ENCODE assay signal across 27 mouse cellular contexts in the genomic region with DNA sequence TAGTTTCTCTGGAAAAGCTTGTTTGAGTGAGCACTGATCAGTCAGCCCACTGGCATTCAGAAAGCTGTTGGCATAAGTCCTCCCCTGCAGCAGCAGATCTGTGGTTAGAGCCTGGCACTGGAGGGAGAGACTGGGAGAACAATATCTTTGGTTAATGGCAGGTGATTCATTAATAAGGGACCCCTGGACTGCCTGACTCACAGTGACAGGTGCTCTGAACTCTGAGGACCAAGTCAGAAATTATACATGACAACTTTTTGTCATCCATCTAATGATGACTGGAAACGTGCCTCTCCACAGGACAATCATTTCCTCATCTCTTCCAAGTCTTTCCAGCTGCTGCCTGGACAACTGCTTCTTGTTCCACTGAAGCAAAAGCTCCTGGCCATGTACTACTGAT.
"Had no signal": no experiment of that assay in that cellular context is flagged by ENCODE, and none has a peak within 500 bp of the region (broad histone marks: within the 10 kb centered on the region; RNA-seq: fewer than 3 reads in every experiment).

No protein-coding gene starts in this region.

- H3K9ac ChIP-seq: heart, embryonic 13.5 days; heart, embryonic 15.5 days; hindbrain, embryonic 13.5 days; kidney, embryonic 15.5 days; limb, embryonic 13.5 days; limb, embryonic 15.5 days; liver, embryonic 12.5 days; liver, embryonic 14.5 days had no signal

- H3K4me3 ChIP-seq: gastrocnemius, adult 2 months; heart, adult 2 months; heart, embryonic 13.5 days; heart, embryonic 15.5 days; hindbrain, embryonic 13.5 days; kidney, embryonic 15.5 days; limb, embryonic 13.5 days; limb, embryonic 15.5 days; liver, embryonic 12.5 days had no signal

- ATAC-seq: hindbrain, postnatal 0 days; intestine, embryonic 16.5 days; liver, embryonic 12.5 days had no signal

- H3K36me3 ChIP-seq: heart, embryonic 13.5 days; heart, embryonic 15.5 days; hindbrain, embryonic 13.5 days; kidney, embryonic 15.5 days; limb, embryonic 13.5 days; limb, embryonic 15.5 days; liver, embryonic 12.5 days had no signal

- H3K27ac ChIP-seq: gastrocnemius, adult 2 months; heart, adult 2 months; heart, embryonic 13.5 days; heart, embryonic 15.5 days; hindbrain, embryonic 13.5 days; hindbrain, postnatal 0 days; kidney, embryonic 15.5 days; kidney, postnatal 0 days; limb, embryonic 13.5 days; limb, embryonic 15.5 days; liver, embryonic 12.5 days; liver, embryonic 14.5 days had no signal

- H3K27me3 ChIP-seq: heart, embryonic 13.5 days; heart, embryonic 15.5 days; hindbrain, embryonic 13.5 days; kidney, embryonic 15.5 days; limb, embryonic 13.5 days; limb, embryonic 15.5 days; liver, embryonic 12.5 days had no signal

- H3K9me3 ChIP-seq: heart, embryonic 13.5 days; heart, embryonic 15.5 days; hindbrain, embryonic 13.5 days; kidney, embryonic 15.5 days; limb, embryonic 13.5 days; limb, embryonic 15.5 days; liver, embryonic 12.5 days had no signal

- H3K4me1 ChIP-seq: heart, embryonic 13.5 days; heart, embryonic 15.5 days; hindbrain, embryonic 13.5 days; kidney, embryonic 15.5 days; limb, embryonic 13.5 days; limb, embryonic 15.5 days; liver, embryonic 12.5 days had no signal

- DNase-seq: gastrocnemius, adult 2 months; gastrocnemius, postnatal 10 days; gastrocnemius, postnatal 25 days; heart, adult 11 months; heart, adult 2 months; heart, postnatal 14 days; heart, postnatal 36 days; kidney, adult 11 months; kidney, adult 2 months; kidney, adult 9 months; kidney, postnatal 14 days; kidney, postnatal 36 days; layer of hippocampus, adult 9-11 months; layer of hippocampus, postnatal 36 days; left cerebral cortex, postnatal 4 days had no signal

- H3K4me2 ChIP-seq: heart, embryonic 11.5 days; heart, embryonic 13.5 days; heart, embryonic 15.5 days; hindbrain, embryonic 13.5 days; kidney, embryonic 15.5 days; limb, embryonic 13.5 days; limb, embryonic 15.5 days; liver, embryonic 12.5 days had no signal
